Mouse (Mus musculus): Measurements from ENCODE around the gene Zzz3. TPM values are rescaled to one million over a fixed set of nuclear protein-coding genes. Genes with fewer than 3 reads are reported as not detected.

Zzz3 gene
- polyA plus RNA-seq, 1 experiment from 2014 or later = 36.0 TPM

Other genes with a start within 250 kb of the Zzz3 start
- 8.4 and 9.2 TPM in 2 replicates for gene Gipc2, start 229.2 kb upstream of the Zzz3 start, polyA plus RNA-seq (2015; fragmentation: Nextera tagmentation; extraction: Ambion mirVana)
- gene Dnajb4, start 185.2 kb upstream of the Zzz3 start, polyA plus RNA-seq (2015; fragmentation: Nextera tagmentation; extraction: Ambion mirVana) = 37.0 and 37.5 TPM in 2 replicates
- 297 and 299 TPM in 2 replicates for gene Fubp1, start 185.1 kb upstream of the Zzz3 start, polyA plus RNA-seq (2015; fragmentation: Nextera tagmentation; extraction: Ambion mirVana)
- 3.1 and 3.8 TPM in 2 replicates for gene Nexn, start 129.1 kb upstream of the Zzz3 start, polyA plus RNA-seq (2015; fragmentation: Nextera tagmentation; extraction: Ambion mirVana)
- 18.9 and 19.8 TPM in 2 replicates for gene Miga1, start 55.1 kb upstream of the Zzz3 start, polyA plus RNA-seq (2015; fragmentation: Nextera tagmentation; extraction: Ambion mirVana)
- gene Usp33, start 49.0 kb upstream of the Zzz3 start, polyA plus RNA-seq (2015; fragmentation: Nextera tagmentation; extraction: Ambion mirVana) = 88.0 and 89.3 TPM in 2 replicates